Comparison of ENCODE assay signal across 9 mouse cellular contexts in the genomic region with DNA sequence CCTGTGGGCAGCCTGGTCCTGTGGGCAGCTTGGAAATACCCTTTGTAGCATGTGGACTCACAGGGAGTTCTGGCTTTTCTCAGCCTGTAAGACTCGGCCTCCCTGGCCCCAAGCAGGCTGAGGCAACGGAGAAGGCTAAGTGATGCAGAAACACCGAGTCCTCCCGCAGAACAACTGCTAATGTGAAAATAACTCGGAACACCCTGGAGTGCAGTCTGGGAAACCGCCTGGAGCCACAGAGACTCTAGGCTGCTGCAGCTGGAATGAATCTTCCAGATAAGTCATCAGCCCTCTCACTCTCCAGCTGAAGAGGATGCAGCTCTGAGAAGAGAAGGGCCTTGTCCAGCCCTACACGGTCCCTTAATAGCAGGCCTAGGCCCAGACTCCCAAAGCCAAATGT.
A peak's percentile ranks its signal among the peaks of the same experiment; 100 is the strongest.
DNase-seq lines count a peak whose midpoint lies in the region; ATAC-seq and TF ChIP-seq lines count a peak whose summit lies in the region.
"Had no signal": no experiment of that assay in that cellular context is flagged by ENCODE, and none has a peak within 500 bp of the region (broad histone marks: within the 10 kb centered on the region; RNA-seq: fewer than 3 reads in every experiment).

No protein-coding gene starts in this region.

- no peaks in the 10 kb centered on the region for H3K4me1 ChIP-seq in kidney, postnatal 0 days (replicated peaks; ENCODE audit: insufficient read depth, low read length)
- H3K4me1 ChIP-seq in forebrain, embryonic 14.5 days (ENCODE audit: control insufficient read depth, insufficient read depth, low read length) = no peaks in the 10 kb centered on the region

- H3K27ac ChIP-seq in kidney, postnatal 0 days = peak overlapping the region; percentile 43; the same call in 1 of the 2 replicates
- H3K27ac ChIP-seq in forebrain, embryonic 14.5 days (ENCODE audit: low read depth, low read length) = no peak overlapping the region

- no peak for TF ChIP-seq CTCF in kidney, postnatal 0 days (IDR thresholded peaks at IDR 0.05; ENCODE audit: low read depth)

- H3K4me2 ChIP-seq in kidney, postnatal 0 days (ENCODE audit: low read length) = no peak overlapping the region
- H3K4me2 ChIP-seq in forebrain, embryonic 14.5 days (ENCODE audit: low read length) = no peak overlapping the region

- no peak overlapping the region for H3K9ac ChIP-seq in kidney, postnatal 0 days (ENCODE audit: low read depth, low read length)
- no peak overlapping the region for H3K9ac ChIP-seq in forebrain, embryonic 14.5 days (ENCODE audit: low read length)

- H3K36me3 ChIP-seq in kidney, postnatal 0 days (ENCODE audit: insufficient read depth, low read length) = no peaks in the 10 kb centered on the region
- no peaks in the 10 kb centered on the region for H3K36me3 ChIP-seq in forebrain, embryonic 14.5 days (ENCODE audit: control insufficient read depth, insufficient read depth, low read length)

- ATAC-seq in kidney, postnatal 0 days (replicated peaks; ENCODE audit: low FRiP score, low read depth) = no peak
- ATAC-seq in activated CD4-positive, CD25-positive, alpha-beta regulatory T cell, adult 4 months = no peak
- ATAC-seq in granulocyte monocyte progenitor cell, adult 5-6 weeks (replicated peaks; ENCODE audit: poor library complexity, severe bottlenecking) = no peak
- no peak for ATAC-seq in forebrain, embryonic 14.5 days

- DNase-seq in kidney, postnatal 0 days (ENCODE audit: low spot score) = peak; percentile 37
- no peak for DNase-seq in kidney, adult 18-20 months
- peak; percentile 45 for DNase-seq in embryo, embryonic 10.5 days (ENCODE audit: low spot score)
- DNase-seq in gastrocnemius, adult 8-10 months (ENCODE audit: low spot score in 2 of 2) = peak; percentile 17 to 37
- DNase-seq in lung, postnatal 14 days = peak; percentile 13
- no peak for DNase-seq in forebrain, embryonic 14.5 days (ENCODE audit: low spot score)
- DNase-seq: layer of hippocampus, adult 9-11 months had no signal

- no peak overlapping the region for H3K4me3 ChIP-seq in kidney, postnatal 0 days (replicated peaks; ENCODE audit: low read depth, low read length)
- H3K4me3 ChIP-seq in forebrain, embryonic 14.5 days (ENCODE audit: low read depth, low read length) = no peak overlapping the region

- no peaks in the 10 kb centered on the region for H3K9me3 ChIP-seq in kidney, postnatal 0 days (replicated peaks; ENCODE audit: low read length)
- H3K9me3 ChIP-seq in forebrain, embryonic 14.5 days (replicated peaks; ENCODE audit: control insufficient read depth, low read length) = no peaks in the 10 kb centered on the region

- H3K27me3 ChIP-seq in kidney, postnatal 0 days (ENCODE audit: insufficient read depth, low read length) = no peaks in the 10 kb centered on the region
- H3K27me3 ChIP-seq in forebrain, embryonic 14.5 days (replicated peaks; ENCODE audit: control insufficient read depth, insufficient read depth, low read length) = no peaks in the 10 kb centered on the region

- 50% methylated on average over 7 of the region's 7 CpGs for WGBS in kidney, postnatal 0 days
- WGBS in forebrain, embryonic 14.5 days = 66% methylated on average over 7 of the region's 7 CpGs

Comparison
In these comparisons a context has a peak if more than half of its experiments do, and no peak if none do; other contexts are left out.
1. DNase-seq: peak in kidney, postnatal 0 days (single experiment), embryo, embryonic 10.5 days (single experiment), gastrocnemius, adult 8-10 months (2 of 2) and lung, postnatal 14 days (single experiment); none in kidney, adult 18-20 months (single experiment) and forebrain, embryonic 14.5 days (single experiment).